Mouse (Mus musculus) stomach, embryonic 16.5 days (tissue): ENCODE data around the gene E330017A01Rik. TPM values are rescaled to one million over a fixed set of nuclear protein-coding genes. Genes with fewer than 3 reads are reported as not detected.

Experiments
- ATAC-seq: fragments of 200-750 bp; cut with Nextera tagmentation; 2 replicates; pipeline ENCODE4 v1.8.0; 2017; ENCODE audit warnings: moderate number of reproducible peaks, moderate TSS enrichment; ENCODE audit not compliant: insufficient read depth, low FRiP score
- H3K27ac ChIP-seq: fragments of 300-500 bp; sonication (generic); 2 replicates; pipeline ENCODE4 v1.5.1; 2014; ENCODE audit warnings: low read length
- H3K27me3 ChIP-seq: fragments of 300-500 bp; sonication (generic); 2 replicates; pipeline ENCODE4 v1.6.1; 2014; ENCODE audit warnings: low read length, control low read depth, mixed read lengths; ENCODE audit not compliant: control insufficient read depth, insufficient read depth
- H3K36me3 ChIP-seq: fragments of 300-500 bp; sonication (generic); 2 replicates; pipeline ENCODE4 v1.6.1; 2014; ENCODE audit warnings: low read length; ENCODE audit not compliant: control insufficient read depth, insufficient read depth
- H3K4me1 ChIP-seq: fragments of 300-500 bp; sonication (generic); 2 replicates; pipeline ENCODE4 v1.6.1; 2014; ENCODE audit warnings: low read length, control low read depth, mixed read lengths; ENCODE audit not compliant: control insufficient read depth, insufficient read depth
- H3K4me2 ChIP-seq: fragments of 300-500 bp; sonication (generic); 2 replicates; pipeline ENCODE4 v1.6.1; 2014; ENCODE audit warnings: low read depth, low read length, mixed read lengths
- H3K4me3 ChIP-seq: fragments of 300-500 bp; sonication (generic); replicated peaks from 2 replicates; pipeline ENCODE4 v1.5.1; 2014; ENCODE audit warnings: mild to moderate bottlenecking, low read length
- H3K9ac ChIP-seq: fragments of 300-500 bp; sonication (generic); 2 replicates; pipeline ENCODE4 v1.6.1; 2014; ENCODE audit warnings: low read length
- H3K9me3 ChIP-seq: fragments of 300-500 bp; sonication (generic); replicated peaks from 2 replicates; pipeline ENCODE4 v1.6.1; 2016; ENCODE audit warnings: low read length, control low read depth; ENCODE audit not compliant: control insufficient read depth
- polyA plus RNA-seq: library from polyadenylated mRNA; unstranded; fragments of >200 nt; fragmentation: Nextera tagmentation; extraction: Ambion mirVana; gene quantifications from 2 replicates; pipeline ENCODE4 v1.2.1, GENCODE M21; 2015

Gene E330017A01Rik
- polyA plus RNA-seq, 1 experiment from 2014 or later = not detected

DNA sequence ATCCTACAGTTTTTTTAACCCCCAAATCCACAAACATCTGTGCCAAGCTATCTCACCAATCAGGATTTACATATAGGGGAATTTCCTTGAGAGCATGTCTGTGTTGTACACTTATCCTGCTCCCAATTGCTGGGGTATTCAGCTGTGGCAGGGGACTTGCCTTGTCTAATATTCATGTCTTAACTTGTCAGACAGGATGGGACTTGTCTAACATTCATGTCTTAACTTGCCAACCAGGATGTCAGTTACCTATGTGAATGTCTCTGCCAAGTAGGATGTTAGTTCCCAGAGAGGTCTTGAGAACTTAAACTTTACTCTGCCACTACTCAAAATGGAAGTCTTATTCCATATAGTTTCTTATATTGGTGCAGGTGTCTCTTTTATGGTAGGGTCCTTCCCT lies 49.1 kb downstream of the E330017A01Rik start:
- no peak for ATAC-seq

More for the DNA sequence above, 49.1 kb downstream of the E330017A01Rik start:
- Histone ChIP-seq H3K4me1 (no peaks in the 10 kb centered on the region), H3K36me3 (no peaks in the 10 kb centered on the region), H3K27me3 (no peaks in the 10 kb centered on the region), H3K4me3 (no peak overlapping the region), H3K27ac (no peak overlapping the region), H3K4me2 (no peak overlapping the region), H3K9me3 (no peaks in the 10 kb centered on the region), H3K9ac (no peak overlapping the region)

Other genes starting within 250 kb of the E330017A01Rik start
- gene Dcbld2, start 230.3 kb downstream of the E330017A01Rik start, polyA plus RNA-seq = 4.7 and 5.9 TPM in 2 replicates
- 11.7 and 14.7 TPM in 2 replicates for gene St3gal6, start 114.5 kb downstream of the E330017A01Rik start, polyA plus RNA-seq
- gene Gm813, start 21.8 kb downstream of the E330017A01Rik start, polyA plus RNA-seq = not detected in 2 replicates
- 40.4 and 41.1 TPM in 2 replicates for gene Cpox, start 31.6 kb upstream of the E330017A01Rik start, polyA plus RNA-seq
- 0.14 TPM in 1 of 2 replicates, not detected in the other for gene Gpr15, start 80.3 kb upstream of the E330017A01Rik start, polyA plus RNA-seq
- 125 and 138 TPM in 2 replicates for gene Cldnd1, start 89.2 kb upstream of the E330017A01Rik start, polyA plus RNA-seq
- not detected in 2 replicates for gene Olfr172, start 124.4 kb upstream of the E330017A01Rik start, polyA plus RNA-seq
- gene Olfr173, start 161.5 kb upstream of the E330017A01Rik start, polyA plus RNA-seq = not detected in 2 replicates
- gene Olfr175-ps1, start 188.0 kb upstream of the E330017A01Rik start, polyA plus RNA-seq = not detected in 2 replicates
- gene Olfr177, start 236.0 kb upstream of the E330017A01Rik start, polyA plus RNA-seq = not detected in 2 replicates